Mouse (Mus musculus) midbrain, embryonic 13.5 days (tissue): Measurements from ENCODE around the gene Nlrp6. TPM values are rescaled to one million over a fixed set of nuclear protein-coding genes. Genes with fewer than 3 reads are reported as not detected.

Experiments used
- ATAC-seq: fragments of 200-750 bp; cut with Nextera tagmentation; 2 replicates; pipeline ENCODE4 v1.8.0; 2017; ENCODE audit warnings: mild to moderate bottlenecking, moderate TSS enrichment, moderate library complexity
- H3K27ac ChIP-seq: fragments of 300-500 bp; sonication (generic); 2 replicates; pipeline ENCODE4 v1.5.1; 2015; ENCODE audit warnings: inconsistent platforms, mild to moderate bottlenecking, moderate library complexity
- H3K27me3 ChIP-seq: fragments of 300-500 bp; sonication (generic); 2 replicates; pipeline ENCODE4 v1.6.1; 2015; ENCODE audit warnings: mild to moderate bottlenecking, inconsistent platforms
- H3K36me3 ChIP-seq: fragments of 300-500 bp; sonication (generic); 2 replicates; pipeline ENCODE4 v1.6.1; 2015; ENCODE audit warnings: mild to moderate bottlenecking, inconsistent platforms
- H3K4me1 ChIP-seq: fragments of 300-500 bp; sonication (generic); replicated peaks from 2 replicates; pipeline ENCODE4 v1.6.1; 2015; ENCODE audit warnings: inconsistent platforms
- H3K4me2 ChIP-seq: fragments of 300-500 bp; sonication (generic); replicated peaks from 2 replicates; pipeline ENCODE4 v1.6.1; 2015; ENCODE audit warnings: moderate library complexity, mild to moderate bottlenecking, inconsistent platforms
- H3K4me3 ChIP-seq: fragments of 300-500 bp; sonication (generic); replicated peaks from 2 replicates; pipeline ENCODE4 v1.5.1; 2015; ENCODE audit warnings: mild to moderate bottlenecking, inconsistent platforms
- H3K9ac ChIP-seq: fragments of 300-500 bp; sonication (generic); replicated peaks from 2 replicates; pipeline ENCODE4 v1.6.1; 2015; ENCODE audit warnings: mild to moderate bottlenecking, inconsistent platforms
- H3K9me3 ChIP-seq: fragments of 300-500 bp; sonication (generic); 2 replicates; pipeline ENCODE4 v1.6.1; 2016; ENCODE audit warnings: mild to moderate bottlenecking, inconsistent platforms
- WGBS: fragments of 180-500 bp; shearing (Covaris S2); methylation state at CpG from one replicate; pipeline ENCODE4 v1.1.7; 2015; 5-methylcytosine and 5-hydroxymethylcytosine counted together
- polyA plus RNA-seq: library from polyadenylated mRNA; unstranded; fragments of >200 nt; fragmentation: Nextera tagmentation; extraction: Ambion mirVana; gene quantifications from 2 replicates; pipeline ENCODE4 v1.2.1, GENCODE M21; 2015

The Nlrp6 gene
- polyA plus RNA-seq, 1 experiment from 2014 or later = 0.17 TPM

GRCm38 (mm10) chr7:140952441-140952840 lies 31.7 kb downstream of the Nlrp6 start:
- peaks cover 28% of the 10 kb centered on the region for H3K4me1 ChIP-seq
- ATAC-seq = no peak
- no peak overlapping the region for H3K4me2 ChIP-seq
- no peak overlapping the region for H3K9ac ChIP-seq
- no peak overlapping the region for H3K4me3 ChIP-seq
- 0 out of 2 replicates have a peak, but pooled peaks cover 6% of the 10 kb centered on the region for H3K27me3 ChIP-seq
- H3K36me3 ChIP-seq = 0 out of 2 replicates have a peak, but pooled peaks cover 5% of the 10 kb centered on the region
- H3K9me3 ChIP-seq = no peaks in the 10 kb centered on the region
- 89% methylated on average over 7 of the region's 7 CpGs for WGBS
- H3K27ac ChIP-seq = no peak overlapping the region

- 0 out of 2 replicates have a peak, but pooled peaks cover 5% of the 10 kb centered on the region for H3K36me3 ChIP-seq
- 89% methylated on average over 11 of the region's 11 CpGs for WGBS
- no peak for ATAC-seq
Observed at GRCm38 (mm10) chr7:140953133-140953532, 32.4 kb downstream of the Nlrp6 start.

GRCm38 (mm10) chr7:140953800-140954732 lies 33.4 kb downstream of the Nlrp6 start:
- Histone ChIP-seq H3K4me1 (peaks cover 31% of the 10 kb centered on the region), H3K36me3 (no peaks in the 10 kb centered on the region), H3K9me3 (no peaks in the 10 kb centered on the region), H3K27me3 (peaks cover 12% of the 10 kb centered on the region; the same call in 1 of the 2 replicates), H3K4me2 (peak overlapping the region; percentile 54), H3K4me3 (peak overlapping the region; percentile 33; the same call in 1 of the 2 replicates), H3K27ac (no peak overlapping the region), H3K9ac (no peak overlapping the region)
- no peak for ATAC-seq
- 68% methylated on average over 15 of the region's 15 CpGs for WGBS

More at GRCm38 (mm10) chr7:140953133-140953532, 32.4 kb downstream of the Nlrp6 start:
- Histone ChIP-seq H3K27me3 (peaks cover 8% of the 10 kb centered on the region; the same call in 1 of the 2 replicates), H3K4me3 (no peak overlapping the region), H3K9ac (no peak overlapping the region), H3K27ac (no peak overlapping the region), H3K4me1 (peaks cover 28% of the 10 kb centered on the region), H3K4me2 (no peak overlapping the region), H3K9me3 (no peaks in the 10 kb centered on the region)

GRCm38 (mm10) chr7:140954733-140955071 lies 34.0 kb downstream of the Nlrp6 start:
- Histone ChIP-seq H3K36me3 (no peaks in the 10 kb centered on the region), H3K27ac (no peak overlapping the region), H3K27me3 (peaks cover 12% of the 10 kb centered on the region; the same call in 1 of the 2 replicates), H3K9ac (no peak overlapping the region), H3K4me1 (peaks cover 34% of the 10 kb centered on the region), H3K4me2 (peak overlapping the region; percentile 54), H3K9me3 (no peaks in the 10 kb centered on the region), H3K4me3 (peak overlapping the region; percentile 33)
- no peak for ATAC-seq
- WGBS = 13% methylated on average over 9 of the region's 9 CpGs

GRCm38 (mm10) chr7:140955342-140955741 lies 34.6 kb downstream of the Nlrp6 start:
- WGBS = 6% methylated on average over 17 of the region's 17 CpGs
- ATAC-seq = peak; percentile 68
- Histone ChIP-seq H3K9me3 (no peaks in the 10 kb centered on the region), H3K36me3 (no peaks in the 10 kb centered on the region), H3K4me2 (peak overlapping the region; percentile 54), H3K27me3 (peaks cover 12% of the 10 kb centered on the region; the same call in 1 of the 2 replicates), H3K4me3 (peak overlapping the region; percentile 33), H3K9ac (peak overlapping the region; percentile 56), H3K4me1 (peaks cover 31% of the 10 kb centered on the region), H3K27ac (no peak overlapping the region)

GRCm38 (mm10) chr7:140955758-140956555 lies 35.3 kb downstream of the Nlrp6 start, which contains the start of the genes Gm45717 and Ifitm2:
TSS of gene Gm45717 (minus strand) at chr7:140955937.
TSS of gene Ifitm2 (minus strand) at chr7:140955987.
- 24% methylated on average over 11 of the region's 11 CpGs for WGBS
- H3K27ac ChIP-seq = no peak within 1 kb of the TSS
- no peaks in the 10 kb centered on the region for H3K36me3 ChIP-seq

GRCm38 (mm10) chr7:140956556-140956869 lies 35.8 kb downstream of the Nlrp6 start:
- Histone ChIP-seq H3K27me3 (peaks cover 12% of the 10 kb centered on the region; the same call in 1 of the 2 replicates), H3K4me2 (no peak overlapping the region), H3K9me3 (no peaks in the 10 kb centered on the region), H3K4me3 (no peak overlapping the region), H3K4me1 (peaks cover 20% of the 10 kb centered on the region), H3K9ac (no peak overlapping the region), H3K27ac (no peak overlapping the region), H3K36me3 (no peaks in the 10 kb centered on the region)
- no peak for ATAC-seq
- WGBS = 60% methylated on average over 6 of the region's 6 CpGs

More at GRCm38 (mm10) chr7:140955758-140956555, 35.3 kb downstream of the Nlrp6 start, which contains the start of the genes Gm45717 and Ifitm2:
- peaks cover 12% of the 10 kb centered on the region; the same call in 1 of the 2 replicates for H3K27me3 ChIP-seq
- peak within 1 kb of the TSS; percentile 54 for H3K4me2 ChIP-seq
- peak; percentile 59; the same call in 1 of the 2 replicates for ATAC-seq
- peak within 1 kb of the TSS; percentile 33 for H3K4me3 ChIP-seq
- H3K9ac ChIP-seq = peak within 1 kb of the TSS; percentile 56
- no peaks in the 10 kb centered on the region for H3K9me3 ChIP-seq
- H3K4me1 ChIP-seq = peaks cover 25% of the 10 kb centered on the region

GRCm38 (mm10) chr7:140959181-140959901 lies 38.6 kb downstream of the Nlrp6 start:
- no peaks in the 10 kb centered on the region for H3K36me3 ChIP-seq
- H3K9me3 ChIP-seq = no peaks in the 10 kb centered on the region
- H3K27ac ChIP-seq = no peak overlapping the region
- peaks cover 12% of the 10 kb centered on the region; the same call in 1 of the 2 replicates for H3K27me3 ChIP-seq
- 3% methylated on average over 9 of the region's 9 CpGs for WGBS
- no peak for ATAC-seq
- no peak overlapping the region for H3K4me3 ChIP-seq
- H3K9ac ChIP-seq = no peak overlapping the region
- H3K4me2 ChIP-seq = no peak overlapping the region
- H3K4me1 ChIP-seq = peaks cover 17% of the 10 kb centered on the region

- Histone ChIP-seq H3K9me3 (no peaks in the 10 kb centered on the region), H3K9ac (no peak overlapping the region), H3K4me1 (peaks cover 10% of the 10 kb centered on the region), H3K4me3 (no peak overlapping the region), H3K36me3 (no peaks in the 10 kb centered on the region), H3K27me3 (peaks cover 12% of the 10 kb centered on the region; the same call in 1 of the 2 replicates), H3K27ac (no peak overlapping the region), H3K4me2 (no peak overlapping the region)
- no peak for ATAC-seq
- 55% methylated on average over 5 of the region's 5 CpGs for WGBS
Observed at GRCm38 (mm10) chr7:140960026-140960425, 39.3 kb downstream of the Nlrp6 start.

GRCm38 (mm10) chr7:140961416-140961815 lies 40.7 kb downstream of the Nlrp6 start:
- Histone ChIP-seq H3K36me3 (no peaks in the 10 kb centered on the region), H3K4me2 (no peak overlapping the region), H3K4me1 (peaks cover 6% of the 10 kb centered on the region; the same call in 1 of the 2 replicates), H3K4me3 (no peak overlapping the region), H3K9ac (no peak overlapping the region), H3K27me3 (peaks cover 6% of the 10 kb centered on the region; the same call in 1 of the 2 replicates), H3K9me3 (no peaks in the 10 kb centered on the region), H3K27ac (no peak overlapping the region)
- 50% methylated on average over 2 of the region's 2 CpGs for WGBS
- ATAC-seq = no peak

- 59% methylated on average over 2 of the region's 2 CpGs for WGBS
- Histone ChIP-seq H3K27ac (no peak overlapping the region), H3K4me2 (no peak overlapping the region)
Observed at GRCm38 (mm10) chr7:140962733-140963132, 42.0 kb downstream of the Nlrp6 start.

More at GRCm38 (mm10) chr7:140962733-140963132, 42.0 kb downstream of the Nlrp6 start:
- Histone ChIP-seq H3K4me1 (peaks cover 7% of the 10 kb centered on the region; the same call in 1 of the 2 replicates), H3K9me3 (no peaks in the 10 kb centered on the region), H3K27me3 (peaks cover 6% of the 10 kb centered on the region; the same call in 1 of the 2 replicates), H3K9ac (no peak overlapping the region), H3K4me3 (no peak overlapping the region), H3K36me3 (no peaks in the 10 kb centered on the region)
- ATAC-seq = no peak
